Comparison of ENCODE assay signal across 7 mouse cellular contexts in genomic region chr1:84837523-84838145, GRCm38 (mm10). TPM values are rescaled to one million over a fixed set of nuclear protein-coding genes. Genes with fewer than 3 reads are reported as not detected.
DNase-seq lines count a peak whose midpoint lies in the region; ATAC-seq and TF ChIP-seq lines count a peak whose summit lies in the region.

No protein-coding gene starts in this region.

- H3K4me2 ChIP-seq in lung, embryonic 15.5 days: peak overlapping the region; percentile 67
- H3K4me2 ChIP-seq in heart, postnatal 0 days (ENCODE audit: low read depth, low read length): peak overlapping the region; percentile 85
- peak overlapping the region; percentile 95 for H3K4me2 ChIP-seq in liver, postnatal 0 days (ENCODE audit: low read depth, low read length)

- TF ChIP-seq CTCF in brain, embryonic 14.5 days (IDR thresholded peaks at IDR 0.05; ENCODE audit: borderline replicate concordance, extremely low read depth, insufficient read depth, insufficient read length): no peak
- no peak for TF ChIP-seq CTCF in heart, postnatal 0 days (IDR thresholded peaks at IDR 0.05; ENCODE audit: low read depth)
- no peak for TF ChIP-seq CTCF in liver, postnatal 0 days (IDR thresholded peaks at IDR 0.05; ENCODE audit: low read depth)

- H3K4me1 ChIP-seq in lung, embryonic 15.5 days: 0 out of 2 replicates have a peak, but pooled peaks cover 16% of the 10 kb centered on the region
- H3K4me1 ChIP-seq in heart, postnatal 0 days (ENCODE audit: control insufficient read depth, insufficient read depth): peaks cover 4% of the 10 kb centered on the region; the same call in 1 of the 2 replicates
- peaks cover 6% of the 10 kb centered on the region for H3K4me1 ChIP-seq in liver, postnatal 0 days (ENCODE audit: insufficient read depth)

- whole genome bisulfite sequencing in lung, embryonic 15.5 days: 4% methylated on average over 20 of the region's 20 CpGs
- WGBS in heart, postnatal 0 days: 6% methylated on average over 20 of the region's 20 CpGs
- 4% methylated on average over 20 of the region's 20 CpGs for WGBS in liver, postnatal 0 days (ENCODE audit: insufficient replicate concordance)

- no peak for TF ChIP-seq POLR2A in brain, embryonic 14.5 days (IDR thresholded peaks at IDR 0.05; ENCODE audit: borderline replicate concordance, extremely low read depth, insufficient read depth, insufficient read length, poor library complexity, severe bottlenecking)

- DNase-seq in lung, postnatal 4 days: no peak
- DNase-seq in brain, embryonic 14.5 days (ENCODE audit: low read depth): peak; percentile 5
- no peak for DNase-seq in heart, postnatal 0 days (ENCODE audit: low spot score)
- peak; percentile 18 for DNase-seq in liver, postnatal 0 days
- DNase-seq in left cerebral cortex, adult 9 months (ENCODE audit: low spot score in 2 of 2): no peak
- DNase-seq in layer of hippocampus, postnatal 36 days: no peak

- no peaks in the 10 kb centered on the region for H3K9me3 ChIP-seq in lung, embryonic 15.5 days
- H3K9me3 ChIP-seq in heart, postnatal 0 days (replicated peaks; ENCODE audit: control insufficient read depth, low read length): no peaks in the 10 kb centered on the region
- no peaks in the 10 kb centered on the region for H3K9me3 ChIP-seq in liver, postnatal 0 days (ENCODE audit: low read length)

- peak overlapping the region; percentile 99 for H3K4me3 ChIP-seq in lung, embryonic 15.5 days
- peak overlapping the region; percentile 97 for H3K4me3 ChIP-seq in heart, postnatal 0 days (ENCODE audit: low read depth, low read length)
- peak overlapping the region; percentile 92 for H3K4me3 ChIP-seq in liver, postnatal 0 days (ENCODE audit: low read depth, low read length)

- peak overlapping the region; percentile 98 for H3K27ac ChIP-seq in lung, embryonic 15.5 days
- peak overlapping the region; percentile 98; the same call in 1 of the 2 replicates for H3K27ac ChIP-seq in heart, postnatal 0 days (ENCODE audit: low read depth)
- peak overlapping the region; percentile 99 for H3K27ac ChIP-seq in liver, postnatal 0 days (ENCODE audit: low read depth)

- no peaks in the 10 kb centered on the region for H3K27me3 ChIP-seq in lung, embryonic 15.5 days
- no peaks in the 10 kb centered on the region for H3K27me3 ChIP-seq in heart, postnatal 0 days (ENCODE audit: control insufficient read depth, insufficient read depth, low read length)
- H3K27me3 ChIP-seq in liver, postnatal 0 days (ENCODE audit: insufficient read depth, low read length): no peaks in the 10 kb centered on the region

- ATAC-seq in lung, embryonic 15.5 days (ENCODE audit: borderline replicate concordance, extremely low read depth, low FRiP score, low TSS enrichment): no peak
- no peak for ATAC-seq in heart, postnatal 0 days (ENCODE audit: insufficient read depth, low read depth)
- ATAC-seq in liver, postnatal 0 days: no peak

- peaks cover 9% of the 10 kb centered on the region; the same call in 1 of the 2 replicates for H3K36me3 ChIP-seq in lung, embryonic 15.5 days
- peaks cover 7% of the 10 kb centered on the region; the same call in 1 of the 2 replicates for H3K36me3 ChIP-seq in heart, postnatal 0 days (replicated peaks; ENCODE audit: control insufficient read depth, insufficient read depth, low read length)
- peaks cover 3% of the 10 kb centered on the region for H3K36me3 ChIP-seq in liver, postnatal 0 days (replicated peaks; ENCODE audit: insufficient read depth, low read length)

- no peak for TF ChIP-seq EP300 in heart, postnatal 0 days (IDR thresholded peaks at IDR 0.05; ENCODE audit: low read depth)
- TF ChIP-seq EP300 in liver, postnatal 0 days (IDR thresholded peaks at IDR 0.05; ENCODE audit: low read depth): no peak

- H3K9ac ChIP-seq in lung, embryonic 15.5 days: peak overlapping the region; percentile 99; the same call in 1 of the 2 replicates
- H3K9ac ChIP-seq in heart, postnatal 0 days (replicated peaks; ENCODE audit: low read depth, low read length): peak overlapping the region; percentile 95
- H3K9ac ChIP-seq in liver, postnatal 0 days (replicated peaks): peak overlapping the region; percentile 99

RNA-seq across cellular contexts. Expression of gene Fbxo36, which starts 2.0 kb away (rescaled TPM):
- 16.0 and 16.5 TPM in 2 replicates for polyA plus RNA-seq in lung, embryonic 15.5 days (2015; fragmentation: Nextera tagmentation; extraction: Ambion mirVana)
- 4.0 and 4.9 TPM in 2 replicates for polyA plus RNA-seq in brain, embryonic 14.5 days (2012; rRNA removed)
- total RNA-seq in heart, postnatal 0 days (2014; rRNA removed; ENCODE audit: low replicate concordance): 5.3 and 12.8 TPM in 2 replicates
- 7.5 and 8.3 TPM in 2 replicates for polyA plus RNA-seq in heart, postnatal 0 days (2015; fragmentation: Nextera tagmentation; extraction: Ambion mirVana)
- 12.6 and 16.4 TPM in 2 replicates for polyA plus RNA-seq in liver, postnatal 0 days (2015; fragmentation: Nextera tagmentation; extraction: Ambion mirVana)
- total RNA-seq in layer of hippocampus, postnatal 36 days (2021): 1 to 10 TPM; 2.0 to 3.1 TPM

RNA-seq across cellular contexts. Expression of gene Trip12, which starts 2.7 kb away (rescaled TPM):
- 49.2 and 56.0 TPM in 2 replicates for polyA plus RNA-seq in lung, embryonic 15.5 days (2015; fragmentation: Nextera tagmentation; extraction: Ambion mirVana)
- polyA plus RNA-seq in brain, embryonic 14.5 days (2012; rRNA removed): 96.1 and 115 TPM in 2 replicates
- total RNA-seq in heart, postnatal 0 days (2014; rRNA removed; ENCODE audit: low replicate concordance): 93.7 and 109 TPM in 2 replicates
- 29.6 and 31.5 TPM in 2 replicates for polyA plus RNA-seq in heart, postnatal 0 days (2015; fragmentation: Nextera tagmentation; extraction: Ambion mirVana)
- polyA plus RNA-seq in liver, postnatal 0 days (2015; fragmentation: Nextera tagmentation; extraction: Ambion mirVana): 19.5 and 21.2 TPM in 2 replicates
- 100 to 1,000 TPM; 191 to 208 TPM for total RNA-seq in layer of hippocampus, postnatal 36 days (2021)

Comparison
In these comparisons a context has a peak if more than half of its experiments do, and no peak if none do; other contexts are left out.
1. DNase-seq: peak in brain, embryonic 14.5 days (single experiment) and liver, postnatal 0 days (single experiment); none in lung, postnatal 4 days (0 of 2), heart, postnatal 0 days (single experiment), left cerebral cortex, adult 9 months (0 of 2) and layer of hippocampus, postnatal 36 days (0 of 2).
2. Peak in every context shown above with its lines, with median percentiles within 50 percentile points of each other: H3K27ac ChIP-seq, H3K4me2 ChIP-seq, H3K4me3 ChIP-seq and H3K9ac ChIP-seq.